In genomic region chr4:43925125-43925524, GRCm38 (mm10) we compare ENCODE assay signal across 26 mouse cellular contexts. TPM values are rescaled to one million over a fixed set of nuclear protein-coding genes. Genes with fewer than 3 reads are reported as not detected.
DNase-seq lines count a peak whose midpoint lies in the region; ATAC-seq and TF ChIP-seq lines count a peak whose summit lies in the region.
"Had no signal": no experiment of that assay in that cellular context is flagged by ENCODE, and none has a peak within 500 bp of the region (broad histone marks: within the 10 kb centered on the region; RNA-seq: fewer than 3 reads in every experiment).

No protein-coding gene starts in this region.

- H3K4me1 ChIP-seq in hindbrain, embryonic 11.5 days (replicated peaks; ENCODE audit: control insufficient read depth, insufficient read depth, low read length) = no peaks in the 10 kb centered on the region
- H3K4me1 ChIP-seq in hindbrain, embryonic 16.5 days (ENCODE audit: control insufficient read depth, insufficient read depth, low read depth, low read length) = no peaks in the 10 kb centered on the region
- no peaks in the 10 kb centered on the region for H3K4me1 ChIP-seq in limb, embryonic 12.5 days (replicated peaks)
- H3K4me1 ChIP-seq in intestine, postnatal 0 days (replicated peaks; ENCODE audit: control insufficient read depth, insufficient read depth, low read length) = no peaks in the 10 kb centered on the region
- H3K4me1 ChIP-seq: embryonic facial prominence, embryonic 13.5 days; forebrain, embryonic 12.5 days; forebrain, embryonic 15.5 days; heart, embryonic 10.5 days; heart, embryonic 13.5 days; hindbrain, embryonic 13.5 days had no signal

- H3K36me3 ChIP-seq in hindbrain, embryonic 11.5 days (ENCODE audit: control insufficient read depth, insufficient read depth, low read length) = peaks cover 11% of the 10 kb centered on the region
- peaks cover 17% of the 10 kb centered on the region for H3K36me3 ChIP-seq in hindbrain, embryonic 16.5 days (ENCODE audit: control insufficient read depth, insufficient read depth, low read length)
- H3K36me3 ChIP-seq in limb, embryonic 12.5 days = peaks cover 92% of the 10 kb centered on the region
- H3K36me3 ChIP-seq in intestine, postnatal 0 days (ENCODE audit: control insufficient read depth, insufficient read depth) = peaks cover 2% of the 10 kb centered on the region; the same call in 1 of the 2 replicates

- no peak for ATAC-seq in hindbrain, embryonic 11.5 days (ENCODE audit: low FRiP score)
- ATAC-seq in hindbrain, embryonic 16.5 days = no peak
- ATAC-seq in granulocyte monocyte progenitor cell, adult 5-6 weeks (replicated peaks; ENCODE audit: poor library complexity, severe bottlenecking) = 0 out of 2 replicates have a peak, but pooled peaks have one; percentile 17
- no peak for ATAC-seq in limb, embryonic 12.5 days (ENCODE audit: insufficient number of reproducible peaks, insufficient read depth, low FRiP score, low TSS enrichment, low read depth)
- ATAC-seq in intestine, postnatal 0 days = no peak
- ATAC-seq: Patski had no signal

- H3K4me3 ChIP-seq in hindbrain, embryonic 11.5 days (ENCODE audit: low read depth, low read length) = no peak overlapping the region
- no peak overlapping the region for H3K4me3 ChIP-seq in hindbrain, embryonic 16.5 days (ENCODE audit: low read length)
- H3K4me3 ChIP-seq in limb, embryonic 12.5 days (replicated peaks) = no peak overlapping the region
- no peak overlapping the region for H3K4me3 ChIP-seq in intestine, postnatal 0 days (ENCODE audit: low read depth, low read length)
- H3K4me3 ChIP-seq: embryonic facial prominence, embryonic 13.5 days; erythroblast, embryonic 14.5 days; forebrain, embryonic 12.5 days; forebrain, embryonic 15.5 days; heart, adult 2 months; heart, embryonic 10.5 days; heart, embryonic 13.5 days; hindbrain, embryonic 13.5 days had no signal

- no peaks in the 10 kb centered on the region for H3K9me3 ChIP-seq in hindbrain, embryonic 11.5 days (ENCODE audit: control insufficient read depth, low read length)
- H3K9me3 ChIP-seq in hindbrain, embryonic 16.5 days (ENCODE audit: control insufficient read depth, low read length) = no peaks in the 10 kb centered on the region
- 0 out of 2 replicates have a peak, but pooled peaks cover 4% of the 10 kb centered on the region for H3K9me3 ChIP-seq in limb, embryonic 12.5 days
- no peaks in the 10 kb centered on the region for H3K9me3 ChIP-seq in intestine, postnatal 0 days (ENCODE audit: control insufficient read depth)
- H3K9me3 ChIP-seq: embryonic facial prominence, embryonic 13.5 days; forebrain, embryonic 12.5 days; forebrain, embryonic 15.5 days; heart, embryonic 10.5 days; heart, embryonic 13.5 days; hindbrain, embryonic 13.5 days had no signal

- H3K27me3 ChIP-seq in hindbrain, embryonic 11.5 days (ENCODE audit: control insufficient read depth, insufficient read depth, low read length) = no peaks in the 10 kb centered on the region
- no peaks in the 10 kb centered on the region for H3K27me3 ChIP-seq in hindbrain, embryonic 16.5 days (replicated peaks; ENCODE audit: control insufficient read depth, insufficient read depth, low read length)
- no peaks in the 10 kb centered on the region for H3K27me3 ChIP-seq in limb, embryonic 12.5 days
- H3K27me3 ChIP-seq in intestine, postnatal 0 days (replicated peaks; ENCODE audit: control insufficient read depth, insufficient read depth, low read length) = no peaks in the 10 kb centered on the region
- H3K27me3 ChIP-seq: embryonic facial prominence, embryonic 13.5 days; forebrain, embryonic 12.5 days; forebrain, embryonic 15.5 days; heart, embryonic 13.5 days; hindbrain, embryonic 13.5 days; Patski had no signal

- WGBS in hindbrain, embryonic 11.5 days = 89% methylated on average over 6 of the region's 6 CpGs
- 85% methylated on average over 6 of the region's 6 CpGs for WGBS in hindbrain, embryonic 16.5 days
- 85% methylated on average over 6 of the region's 6 CpGs for WGBS in limb, embryonic 12.5 days
- WGBS in intestine, postnatal 0 days = 83% methylated on average over 6 of the region's 6 CpGs

- no peak overlapping the region for H3K9ac ChIP-seq in hindbrain, embryonic 11.5 days (ENCODE audit: low read depth, low read length)
- no peak overlapping the region for H3K9ac ChIP-seq in hindbrain, embryonic 16.5 days (ENCODE audit: low read depth, low read length)
- no peak overlapping the region for H3K9ac ChIP-seq in limb, embryonic 12.5 days (replicated peaks)
- no peak overlapping the region for H3K9ac ChIP-seq in intestine, postnatal 0 days (ENCODE audit: low read depth, low read length)
- H3K9ac ChIP-seq: embryonic facial prominence, embryonic 13.5 days; forebrain, embryonic 12.5 days; forebrain, embryonic 15.5 days; heart, embryonic 13.5 days; hindbrain, embryonic 13.5 days had no signal

- DNase-seq in hindbrain, embryonic 11.5 days (ENCODE audit: low spot score) = peak; percentile 3
- no peak for DNase-seq in ovary, postnatal 36 days (ENCODE audit: low spot score)

- H3K27ac ChIP-seq in hindbrain, embryonic 11.5 days (ENCODE audit: low read depth, low read length) = no peak overlapping the region
- H3K27ac ChIP-seq in hindbrain, embryonic 16.5 days (ENCODE audit: low read depth, low read length) = no peak overlapping the region
- H3K27ac ChIP-seq in limb, embryonic 12.5 days = peak overlapping the region; percentile 54
- no peak overlapping the region for H3K27ac ChIP-seq in intestine, postnatal 0 days (ENCODE audit: low read depth, low read length)
- H3K27ac ChIP-seq: embryonic facial prominence, embryonic 13.5 days; forebrain, embryonic 12.5 days; forebrain, embryonic 15.5 days; heart, adult 2 months; heart, embryonic 10.5 days; heart, embryonic 13.5 days; hindbrain, embryonic 13.5 days; hindbrain, postnatal 0 days had no signal

- no peak for TF ChIP-seq CTCF in intestine, postnatal 0 days (IDR thresholded peaks at IDR 0.05; ENCODE audit: low read depth)

- H3K4me2 ChIP-seq in hindbrain, embryonic 11.5 days (replicated peaks; ENCODE audit: low read depth, low read length) = no peak overlapping the region
- no peak overlapping the region for H3K4me2 ChIP-seq in hindbrain, embryonic 16.5 days (ENCODE audit: low read length)
- H3K4me2 ChIP-seq in limb, embryonic 12.5 days = no peak overlapping the region
- no peak overlapping the region for H3K4me2 ChIP-seq in intestine, postnatal 0 days (replicated peaks; ENCODE audit: low read depth)
- H3K4me2 ChIP-seq: embryonic facial prominence, embryonic 13.5 days; forebrain, embryonic 12.5 days; forebrain, embryonic 15.5 days; heart, embryonic 13.5 days; hindbrain, embryonic 13.5 days had no signal

RNA-seq across cellular contexts. Expression of gene Glipr2, which starts 32.1 kb away (rescaled TPM):
- 109 and 117 TPM in 2 replicates for polyA plus RNA-seq in hindbrain, embryonic 11.5 days (2014; fragmentation: Nextera tagmentation; extraction: Ambion mirVana)
- polyA plus RNA-seq in hindbrain, embryonic 16.5 days (2015; fragmentation: Nextera tagmentation; extraction: Ambion mirVana) = 32.5 and 39.4 TPM in 2 replicates
- 8.2 and 12.7 TPM in 2 replicates for total RNA-seq in granulocyte monocyte progenitor cell, adult 5-6 weeks (2014; fragmentation: Nextera tagmentation)
- 16.4 and 20.8 TPM in 2 replicates for total RNA-seq in granulocyte monocyte progenitor cell, adult 5-6 weeks (2017)
- polyA plus RNA-seq in limb, embryonic 12.5 days (2016; fragmentation: Nextera tagmentation; extraction: Ambion mirVana) = 86.2 and 89.9 TPM in 2 replicates
- polyA plus RNA-seq in intestine, postnatal 0 days (2015; fragmentation: Nextera tagmentation; extraction: Ambion mirVana) = 25.2 and 26.8 TPM in 2 replicates

RNA-seq across cellular contexts. Expression of gene Reck, which starts 49.8 kb away (rescaled TPM):
- 14.5 and 15.0 TPM in 2 replicates for polyA plus RNA-seq in hindbrain, embryonic 11.5 days (2014; fragmentation: Nextera tagmentation; extraction: Ambion mirVana)
- 4.9 and 5.4 TPM in 2 replicates for polyA plus RNA-seq in hindbrain, embryonic 16.5 days (2015; fragmentation: Nextera tagmentation; extraction: Ambion mirVana)
- 1.3 and 5.5 TPM in 2 replicates for total RNA-seq in granulocyte monocyte progenitor cell, adult 5-6 weeks (2014; fragmentation: Nextera tagmentation)
- total RNA-seq in granulocyte monocyte progenitor cell, adult 5-6 weeks (2017) = 0.22 and 1.4 TPM in 2 replicates
- 26.9 and 33.1 TPM in 2 replicates for polyA plus RNA-seq in limb, embryonic 12.5 days (2016; fragmentation: Nextera tagmentation; extraction: Ambion mirVana)
- 5.7 and 5.9 TPM in 2 replicates for polyA plus RNA-seq in intestine, postnatal 0 days (2015; fragmentation: Nextera tagmentation; extraction: Ambion mirVana)
- polyA plus RNA-seq: erythroblast, embryonic 14.5 days had no signal

RNA-seq across cellular contexts. Expression of gene Ccin, which starts 58.2 kb away (rescaled TPM):
- 0.17 TPM in 1 of 2 replicates, not detected in the other for polyA plus RNA-seq in hindbrain, embryonic 11.5 days (2014; fragmentation: Nextera tagmentation; extraction: Ambion mirVana)
- polyA plus RNA-seq in hindbrain, embryonic 16.5 days (2015; fragmentation: Nextera tagmentation; extraction: Ambion mirVana) = not detected in 2 replicates
- total RNA-seq in granulocyte monocyte progenitor cell, adult 5-6 weeks (2014; fragmentation: Nextera tagmentation) = not detected in 2 replicates
- total RNA-seq in granulocyte monocyte progenitor cell, adult 5-6 weeks (2017) = 0.09 TPM in 1 of 2 replicates, not detected in the other
- polyA plus RNA-seq in limb, embryonic 12.5 days (2016; fragmentation: Nextera tagmentation; extraction: Ambion mirVana) = not detected in 2 replicates
- not detected in 2 replicates for polyA plus RNA-seq in intestine, postnatal 0 days (2015; fragmentation: Nextera tagmentation; extraction: Ambion mirVana)
- total RNA-seq: adrenal gland, adult 18-20 months; adrenal gland, postnatal 10 days; adrenal gland, postnatal 36 days; common myeloid progenitor, adult 5-6 weeks; heart, adult 2 months; heart, postnatal 25 days; hematopoietic stem cell, adult 5-6 weeks; hindbrain, postnatal 0 days had no signal
- polyA plus RNA-seq: CD4-positive, CD25-positive, alpha-beta regulatory T cell, adult 4 months; embryonic facial prominence, embryonic 13.5 days; erythroblast, embryonic 14.5 days; forebrain, embryonic 15.5 days; heart, embryonic 10.5 days; heart, embryonic 13.5 days; heart, embryonic 16.5 days; hindbrain, embryonic 13.5 days; hindbrain, postnatal 0 days; inflammation-experienced regulatory T-cells, adult 6 months; intestine, embryonic 16.5 days had no signal
